Mouse (Mus musculus) erythroblast, embryonic 14.5 days (primary cell): ENCODE results near the gene Retreg1.

Experiments
- GATA1 ChIP-seq: IDR thresholded peaks from 2 replicates; pipeline ENCODE4 v1.6.1; 2012; ENCODE audit warnings: low read length, inconsistent platforms, mixed read lengths
- TAL1 ChIP-seq: IDR thresholded peaks from 3 replicates; pipeline ENCODE4 v1.6.1; 2012; ENCODE audit warnings: low read length, inconsistent platforms, mixed read lengths

DNA sequence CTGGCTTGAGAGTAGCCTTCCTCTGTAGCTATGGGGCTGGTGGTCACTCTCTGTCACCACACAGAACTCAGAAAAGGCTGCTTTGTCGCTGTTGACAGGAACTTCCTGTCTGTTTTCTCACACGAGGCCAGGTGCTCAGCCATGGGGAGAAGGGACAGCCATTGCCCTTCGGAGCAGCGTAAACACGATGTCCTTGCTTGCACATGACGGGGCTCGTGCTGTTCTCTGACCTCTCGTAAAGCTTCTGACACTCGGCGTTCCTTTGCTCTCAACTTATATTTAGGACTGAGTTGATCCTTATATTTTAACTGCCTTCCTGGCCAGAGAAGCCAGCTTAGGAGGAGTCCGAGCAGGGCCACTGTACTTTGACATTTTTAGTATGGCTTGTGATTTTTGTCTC lies 86.5 kb downstream of the Retreg1 start:
- no peak for TF ChIP-seq TAL1
- no peak for TF ChIP-seq GATA1
